Mouse (Mus musculus) limb, embryonic 12.5 days (tissue): ENCODE measurements around the gene St6galnac6. TPM values are rescaled to one million over a fixed set of nuclear protein-coding genes. Genes with fewer than 3 reads are reported as not detected.

ENCODE experiments used
- ATAC-seq: fragments of 200-750 bp; cut with Nextera tagmentation; 2 replicates; pipeline ENCODE4 v1.8.0; 2017; ENCODE audit warnings: low read depth, moderate TSS enrichment; ENCODE audit not compliant: insufficient number of reproducible peaks, insufficient read depth, low FRiP score, low TSS enrichment
- H3K27ac ChIP-seq: fragments of 300-500 bp; sonication (generic); 2 replicates; pipeline ENCODE4 v1.5.1; 2016; ENCODE audit warnings: mild to moderate bottlenecking, moderate library complexity
- H3K27me3 ChIP-seq: fragments of 300-500 bp; sonication (generic); 2 replicates; pipeline ENCODE4 v1.6.1; 2016; ENCODE audit warnings: mild to moderate bottlenecking, moderate library complexity
- H3K36me3 ChIP-seq: fragments of 300-500 bp; sonication (generic); 2 replicates; pipeline ENCODE4 v1.6.1; 2016; ENCODE audit warnings: mild to moderate bottlenecking, moderate library complexity
- H3K4me1 ChIP-seq: fragments of 300-500 bp; sonication (generic); replicated peaks from 2 replicates; pipeline ENCODE4 v1.6.1; 2016
- H3K4me2 ChIP-seq: fragments of 300-500 bp; sonication (generic); 2 replicates; pipeline ENCODE4 v1.6.1; 2016; ENCODE audit warnings: mild to moderate bottlenecking, moderate library complexity
- H3K4me3 ChIP-seq: fragments of 300-500 bp; sonication (generic); replicated peaks from 2 replicates; pipeline ENCODE4 v1.5.1; 2016; ENCODE audit warnings: mild to moderate bottlenecking
- H3K9ac ChIP-seq: fragments of 300-500 bp; sonication (generic); replicated peaks from 2 replicates; pipeline ENCODE4 v1.6.1; 2016; ENCODE audit warnings: mild to moderate bottlenecking, moderate library complexity
- H3K9me3 ChIP-seq: fragments of 300-500 bp; sonication (generic); 2 replicates; pipeline ENCODE4 v1.6.1; 2016; ENCODE audit warnings: mild to moderate bottlenecking, moderate library complexity
- WGBS: fragments of 180-500 bp; shearing (Covaris S2); methylation state at CpG from one replicate; pipeline ENCODE4 v1.1.7; 2016; 5-methylcytosine and 5-hydroxymethylcytosine counted together
- microRNA counts: library from miRNA; unstranded; fragments of <30 nt; microRNA quantifications from one replicate; lab custom pipeline; 2017
- microRNA-seq: library from miRNA; unstranded; fragments of <30 nt; microRNA quantifications from one replicate; pipeline ENCODE4, GENCODE M21; 2017
- polyA plus RNA-seq: library from polyadenylated mRNA; unstranded; fragments of >200 nt; fragmentation: Nextera tagmentation; extraction: Ambion mirVana; gene quantifications from 2 replicates; pipeline ENCODE4 v1.2.1, GENCODE M21; 2016

St6galnac6 gene
- polyA plus RNA-seq, 1 experiment from 2014 or later = 23.4 TPM

GRCm38 (mm10) chr2:32662291-32662690, 62.8 kb downstream of the St6galnac6 start:
- ATAC-seq = no peak
- H3K27ac ChIP-seq = 0 out of 2 replicates have a peak overlapping the region, but pooled peaks have one; percentile 20
- no peak overlapping the region for H3K4me3 ChIP-seq

GRCm38 (mm10) chr2:32665345-32665744, 65.8 kb downstream of the St6galnac6 start:
- Histone ChIP-seq H3K4me3 (no peak overlapping the region), H3K4me2 (no peak overlapping the region), H3K27me3 (no peaks in the 10 kb centered on the region), H3K9me3 (no peaks in the 10 kb centered on the region), H3K9ac (no peak overlapping the region), H3K36me3 (no peaks in the 10 kb centered on the region), H3K27ac (0 out of 2 replicates have a peak overlapping the region, but pooled peaks have one; percentile 17), H3K4me1 (no peaks in the 10 kb centered on the region)
- ATAC-seq = no peak
- WGBS = 71% methylated on average over 8 of the region's 8 CpGs

More at GRCm38 (mm10) chr2:32662291-32662690, 62.8 kb downstream of the St6galnac6 start:
- no peaks in the 10 kb centered on the region for H3K36me3 ChIP-seq
- no peak overlapping the region for H3K9ac ChIP-seq
- no peaks in the 10 kb centered on the region for H3K27me3 ChIP-seq
- H3K4me2 ChIP-seq = no peak overlapping the region
- WGBS = 63% methylated on average over 5 of the region's 5 CpGs
- H3K4me1 ChIP-seq = no peaks in the 10 kb centered on the region
- H3K9me3 ChIP-seq = no peaks in the 10 kb centered on the region

GRCm38 (mm10) chr2:32665853-32666252, 66.3 kb downstream of the St6galnac6 start:
- no peak for ATAC-seq
- Histone ChIP-seq H3K36me3 (no peaks in the 10 kb centered on the region), H3K27ac (no peak overlapping the region), H3K4me3 (no peak overlapping the region), H3K27me3 (no peaks in the 10 kb centered on the region), H3K4me1 (no peaks in the 10 kb centered on the region), H3K9me3 (no peaks in the 10 kb centered on the region), H3K4me2 (no peak overlapping the region), H3K9ac (no peak overlapping the region)
- WGBS = 82% methylated on average over 6 of the region's 6 CpGs

GRCm38 (mm10) chr2:32667775-32668174, 68.3 kb downstream of the St6galnac6 start:
- WGBS = 59% methylated on average over 11 of the region's 11 CpGs
- Histone ChIP-seq H3K4me3 (no peak overlapping the region), H3K27me3 (no peaks in the 10 kb centered on the region), H3K36me3 (no peaks in the 10 kb centered on the region), H3K9ac (no peak overlapping the region), H3K27ac (peak overlapping the region; percentile 47), H3K9me3 (no peaks in the 10 kb centered on the region), H3K4me2 (no peak overlapping the region), H3K4me1 (no peaks in the 10 kb centered on the region)
- ATAC-seq = no peak

- 94% methylated on average over 7 of the region's 7 CpGs for WGBS
- no peaks in the 10 kb centered on the region for H3K9me3 ChIP-seq
- H3K4me2 ChIP-seq = no peak overlapping the region
- H3K27ac ChIP-seq = no peak overlapping the region
- no peak for ATAC-seq
- no peaks in the 10 kb centered on the region for H3K27me3 ChIP-seq
- H3K9ac ChIP-seq = no peak overlapping the region
- H3K36me3 ChIP-seq = no peaks in the 10 kb centered on the region
- H3K4me1 ChIP-seq = no peaks in the 10 kb centered on the region
- no peak overlapping the region for H3K4me3 ChIP-seq
Observed at GRCm38 (mm10) chr2:32668176-32668575, 68.7 kb downstream of the St6galnac6 start.

- ATAC-seq = no peak
- Histone ChIP-seq H3K36me3 (no peaks in the 10 kb centered on the region), H3K27ac (no peak overlapping the region), H3K4me2 (no peak overlapping the region), H3K9ac (no peak overlapping the region), H3K4me1 (0 out of 2 replicates have a peak, but pooled peaks cover 3% of the 10 kb centered on the region), H3K27me3 (no peaks in the 10 kb centered on the region), H3K9me3 (no peaks in the 10 kb centered on the region), H3K4me3 (no peak overlapping the region)
- WGBS = 51% methylated on average over 3 of the region's 3 CpGs
Observed at GRCm38 (mm10) chr2:32669876-32670275, 70.4 kb downstream of the St6galnac6 start.

MicroRNA genes within 50 kb of the gene (microRNA counts, 519-probe panel; counts per million panel counts)
- not detected for microRNA mmu-miR-1954 (lab: Ali Mortazavi, UCI)

Small RNA genes lying within 50 kb of the gene (microRNA-seq; reads per million reads assigned to microRNA genes)
- gene Mir1954 = not detected

Other genes starting within 250 kb of the St6galnac6 start
- 55.4 and 62.1 TPM in 2 replicates for gene Ciz1, start 247.4 kb upstream of the St6galnac6 start, polyA plus RNA-seq
- 38.8 and 46.8 TPM in 2 replicates for gene Dnm1, start 246.4 kb upstream of the St6galnac6 start, polyA plus RNA-seq
- 44.3 and 45.8 TPM in 2 replicates for gene 1110008P14Rik, start 217.8 kb upstream of the St6galnac6 start, polyA plus RNA-seq
- gene Lcn2, start 211.5 kb upstream of the St6galnac6 start, polyA plus RNA-seq = 0.95 TPM in 1 of 2 replicates, not detected in the other
- gene Ptges2, start 203.8 kb upstream of the St6galnac6 start, polyA plus RNA-seq = 32.2 and 36.7 TPM in 2 replicates
- gene Naif1, start 149.3 kb upstream of the St6galnac6 start, polyA plus RNA-seq = 5.1 and 5.6 TPM in 2 replicates
- gene Slc25a25, start 148.3 kb upstream of the St6galnac6 start, polyA plus RNA-seq = 26.0 and 28.3 TPM in 2 replicates
- gene Fam102a, start 64.4 kb upstream of the St6galnac6 start, polyA plus RNA-seq = 12.3 and 16.0 TPM in 2 replicates
- 99.3 and 99.7 TPM in 2 replicates for gene Dpm2, start 28.9 kb upstream of the St6galnac6 start, polyA plus RNA-seq
- gene Pip5kl1, start 24.9 kb upstream of the St6galnac6 start, polyA plus RNA-seq = 3.9 and 5.4 TPM in 2 replicates
- 0.55 TPM in 1 of 2 replicates, not detected in the other for gene 9430097D07Rik, start 24.0 kb upstream of the St6galnac6 start, polyA plus RNA-seq
- 29.8 and 29.9 TPM in 2 replicates for gene St6galnac4, start 12.6 kb upstream of the St6galnac6 start, polyA plus RNA-seq
- 34.3 and 34.4 TPM in 2 replicates for gene Ak1, start 22.0 kb downstream of the St6galnac6 start, polyA plus RNA-seq
- 24.7 and 25.7 TPM in 2 replicates for gene Eng, start 46.9 kb downstream of the St6galnac6 start, polyA plus RNA-seq
- 31.0 and 32.9 TPM in 2 replicates for gene Fpgs, start 104.4 kb downstream of the St6galnac6 start, polyA plus RNA-seq
- gene Cdk9, start 113.4 kb downstream of the St6galnac6 start, polyA plus RNA-seq = 129 and 136 TPM in 2 replicates
- gene Sh2d3c, start 121.3 kb downstream of the St6galnac6 start, polyA plus RNA-seq = 17.0 and 17.1 TPM in 2 replicates
- gene 6330409D20Rik, start 141.3 kb downstream of the St6galnac6 start, polyA plus RNA-seq = not detected in 2 replicates
- 58.8 and 62.7 TPM in 2 replicates for gene Tor2a, start 157.5 kb downstream of the St6galnac6 start, polyA plus RNA-seq
- 0.28 and 0.35 TPM in 2 replicates for gene Ttc16, start 175.9 kb downstream of the St6galnac6 start, polyA plus RNA-seq
- 3.8 and 4.2 TPM in 2 replicates for gene Ptrh1, start 176.1 kb downstream of the St6galnac6 start, polyA plus RNA-seq
- 0.35 and 1.2 TPM in 2 replicates for gene Cfap157, start 184.7 kb downstream of the St6galnac6 start, polyA plus RNA-seq
- 18.8 and 20.0 TPM in 2 replicates for gene Stxbp1, start 247.5 kb downstream of the St6galnac6 start, polyA plus RNA-seq